10 mouse cellular contexts compared by ENCODE assay signal in the genomic region with DNA sequence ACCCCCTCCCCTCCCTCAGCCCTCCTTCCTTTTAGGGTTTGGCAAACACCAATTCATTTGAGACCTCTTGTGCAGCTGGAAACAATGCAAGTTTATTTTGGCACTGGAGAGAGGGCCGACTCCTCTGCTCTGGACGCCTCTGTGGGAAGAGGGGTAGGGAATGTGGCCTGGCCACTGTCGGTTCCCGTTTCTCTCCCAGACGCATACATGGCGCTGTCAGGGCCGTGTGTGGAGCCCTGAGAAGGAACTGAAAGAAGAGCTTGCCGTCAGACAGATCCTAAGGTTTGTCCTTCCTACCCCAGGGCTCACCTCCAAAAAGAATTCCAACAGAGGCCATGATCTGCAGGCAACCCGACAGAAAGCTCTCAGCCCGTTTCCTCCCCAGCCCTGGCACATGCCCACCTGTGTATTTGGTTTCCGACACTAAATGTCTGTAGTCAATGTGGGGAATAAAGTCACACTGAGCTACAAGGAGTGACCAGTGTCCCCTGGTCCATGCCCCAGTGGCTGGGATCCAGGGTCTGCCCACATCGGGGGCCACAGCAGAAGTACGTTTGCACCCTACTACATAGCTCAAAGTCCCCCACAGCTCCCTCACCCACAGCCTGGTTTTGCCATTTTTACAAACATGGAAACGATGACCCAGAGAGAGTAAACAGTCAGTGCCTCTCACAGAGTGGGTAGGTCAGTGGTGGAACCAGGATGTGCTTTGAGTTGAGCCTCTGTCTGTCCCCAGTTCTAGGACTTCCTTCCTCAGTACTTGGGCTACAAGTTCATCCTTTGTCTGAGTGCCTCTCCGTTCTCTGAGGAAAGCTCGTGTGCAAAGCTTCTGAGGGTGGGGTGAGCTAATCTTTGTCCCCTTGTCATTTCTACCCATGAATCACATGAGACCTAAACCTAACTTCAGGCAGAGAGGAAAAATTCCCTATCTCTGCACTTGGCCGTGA.
A peak's percentile ranks its signal among the peaks of the same experiment; 100 is the strongest.
DNase-seq lines count a peak whose midpoint lies in the region; ATAC-seq lines count a peak whose summit lies in the region.
"Had no signal": no experiment of that assay in that cellular context is flagged by ENCODE, and none has a peak within 500 bp of the region (broad histone marks: within the 10 kb centered on the region; RNA-seq: fewer than 3 reads in every experiment).

No protein-coding gene starts in this region.

- H3K4me2 ChIP-seq in embryonic facial prominence, embryonic 13.5 days = no peak overlapping the region

- H3K27ac ChIP-seq in embryonic facial prominence, embryonic 13.5 days = peak overlapping the region; percentile 35
- no peak overlapping the region; the same call in 1 of the 2 replicates for H3K27ac ChIP-seq in embryonic facial prominence, embryonic 10.5 days (replicated peaks)

- no peak for ATAC-seq in embryonic facial prominence, embryonic 13.5 days (ENCODE audit: insufficient number of reproducible peaks, insufficient read depth, low FRiP score, low TSS enrichment, low read depth)
- ATAC-seq in erythroid progenitor cell, adult 5-6 weeks (replicated peaks; ENCODE audit: low FRiP score, poor library complexity, severe bottlenecking) = no peak

- peaks cover 3% of the 10 kb centered on the region; the same call in 1 of the 2 replicates for H3K36me3 ChIP-seq in embryonic facial prominence, embryonic 13.5 days
- H3K36me3 ChIP-seq in embryonic facial prominence, embryonic 10.5 days (replicated peaks) = no peaks in the 10 kb centered on the region

- H3K4me1 ChIP-seq in embryonic facial prominence, embryonic 13.5 days = peaks cover 47% of the 10 kb centered on the region
- peaks cover 22% of the 10 kb centered on the region for H3K4me1 ChIP-seq in embryonic facial prominence, embryonic 10.5 days

- no peak overlapping the region for H3K4me3 ChIP-seq in embryonic facial prominence, embryonic 13.5 days
- H3K4me3 ChIP-seq in embryonic facial prominence, embryonic 10.5 days = no peak overlapping the region

- H3K9ac ChIP-seq in embryonic facial prominence, embryonic 13.5 days = no peak overlapping the region

- peaks cover 10% of the 10 kb centered on the region for H3K9me3 ChIP-seq in embryonic facial prominence, embryonic 13.5 days
- H3K9me3 ChIP-seq in embryonic facial prominence, embryonic 10.5 days = peaks cover 14% of the 10 kb centered on the region; the same call in 1 of the 2 replicates

- DNase-seq in embryonic facial prominence, embryonic 10.5 days (ENCODE audit: low spot score) = no peak
- DNase-seq in fibroblast of lung, adult 2 months (ENCODE audit: low read depth) = peak; percentile 87
- peak; percentile 54 for DNase-seq in heart, postnatal 4 days
- DNase-seq in lung, postnatal 14 days = peak; percentile 45
- DNase-seq in yolk sac, embryonic 10.5 days (ENCODE audit: low spot score) = no peak
- DNase-seq in thymus, postnatal 0 days (ENCODE audit: low spot score) = no peak
- DNase-seq: cerebellum, adult 18-20 months; thymus, postnatal 14 days had no signal

- WGBS in embryonic facial prominence, embryonic 13.5 days = 69% methylated on average over 17 of the region's 17 CpGs
- WGBS in embryonic facial prominence, embryonic 10.5 days = 79% methylated on average over 17 of the region's 17 CpGs

- no peaks in the 10 kb centered on the region for H3K27me3 ChIP-seq in embryonic facial prominence, embryonic 13.5 days
- no peaks in the 10 kb centered on the region for H3K27me3 ChIP-seq in embryonic facial prominence, embryonic 10.5 days (replicated peaks; ENCODE audit: low read depth, poor library complexity, severe bottlenecking)

Comparison
In these comparisons a context has a peak if more than half of its experiments do, and no peak if none do; other contexts are left out.
1. DNase-seq: peak in fibroblast of lung, adult 2 months (single experiment), heart, postnatal 4 days (single experiment) and lung, postnatal 14 days (single experiment); none in embryonic facial prominence, embryonic 10.5 days (single experiment), yolk sac, embryonic 10.5 days (single experiment) and thymus, postnatal 0 days (single experiment).